Mouse (Mus musculus) activated CD4-positive, CD25-positive, alpha-beta regulatory T cell, adult 4 months (primary cell): ENCODE data around the gene Krt25. TPM values are rescaled to one million over a fixed set of nuclear protein-coding genes. Genes with fewer than 3 reads are reported as not detected.

Source experiments
- ATAC-seq: one replicate; pipeline ENCODE4 v1.8.0; 2017
- polyA plus RNA-seq, 2 experiments: library from polyadenylated mRNA; unstranded; fragments of 100-300 nt; shearing (Covaris generic); gene quantifications; one replicate each; pipeline ENCODE4 v1.2.1; 2017

Krt25 gene
- not detected for polyA plus RNA-seq

GRCm38 (mm10) chr11:99322851-99323250, at the start of gene Krt25:
TSS of gene Krt25 (minus strand) at chr11:99322951.
- no peak for ATAC-seq

- ATAC-seq: no peak
Measured at GRCm38 (mm10) chr11:99369853-99370451, 47.2 kb upstream of the Krt25 start.

GRCm38 (mm10) chr11:99369229-99369628, 46.5 kb upstream of the Krt25 start:
- no peak for ATAC-seq

GRCm38 (mm10) chr11:99366791-99367190, 44.0 kb upstream of the Krt25 start:
- ATAC-seq: no peak

- no peak for ATAC-seq
Measured at GRCm38 (mm10) chr11:99364412-99364811, 41.7 kb upstream of the Krt25 start.

- no peak for ATAC-seq
Measured at GRCm38 (mm10) chr11:99361423-99361822, 38.7 kb upstream of the Krt25 start.

GRCm38 (mm10) chr11:99351004-99351403, 28.3 kb upstream of the Krt25 start, which contains the start of gene Krt27:
TSS of gene Krt27 (minus strand) at chr11:99351104.
- no peak for ATAC-seq

- ATAC-seq: no peak
Measured at GRCm38 (mm10) chr11:99339299-99339847, 16.6 kb upstream of the Krt25 start.

GRCm38 (mm10) chr11:99337866-99338265, 15.1 kb upstream of the Krt25 start, which contains the start of gene Krt26:
TSS of gene Krt26 (minus strand) at chr11:99337966.
- no peak for ATAC-seq

GRCm38 (mm10) chr11:99333426-99333825, 10.7 kb upstream of the Krt25 start:
- ATAC-seq: no peak

- ATAC-seq: no peak
Measured at GRCm38 (mm10) chr11:99329655-99330054, 6.9 kb upstream of the Krt25 start.

- no peak for ATAC-seq
Measured at GRCm38 (mm10) chr11:99321094-99321493, 1.7 kb downstream of the Krt25 start.

- ATAC-seq: no peak
Measured at GRCm38 (mm10) chr11:99319127-99319526, 3.6 kb downstream of the Krt25 start.

- no peak for ATAC-seq
Measured at GRCm38 (mm10) chr11:99316543-99316942, 6.2 kb downstream of the Krt25 start.

- ATAC-seq: no peak
Measured at GRCm38 (mm10) chr11:99314594-99314993, 8.2 kb downstream of the Krt25 start.

GRCm38 (mm10) chr11:99310882-99311281, 11.9 kb downstream of the Krt25 start:
- ATAC-seq: no peak

- peak; percentile 57 for ATAC-seq
Measured at GRCm38 (mm10) chr11:99307579-99307978, 15.2 kb downstream of the Krt25 start.

GRCm38 (mm10) chr11:99295039-99295438, 27.7 kb downstream of the Krt25 start:
- ATAC-seq: no peak

- ATAC-seq: no peak
Measured at GRCm38 (mm10) chr11:99292846-99293245, 29.9 kb downstream of the Krt25 start.

- no peak for ATAC-seq
Measured at GRCm38 (mm10) chr11:99284833-99285312, 37.9 kb downstream of the Krt25 start, which contains the start of gene Krt24. TSS of gene Krt24 (minus strand) at chr11:99285262.

- no peak for ATAC-seq
Measured at GRCm38 (mm10) chr11:99284011-99284410, 38.7 kb downstream of the Krt25 start.

GRCm38 (mm10) chr11:99283334-99283733, 39.4 kb downstream of the Krt25 start:
- peak; percentile 54 for ATAC-seq

- ATAC-seq: no peak
Measured at GRCm38 (mm10) chr11:99281116-99281515, 41.6 kb downstream of the Krt25 start.

GRCm38 (mm10) chr11:99279986-99280385, 42.8 kb downstream of the Krt25 start:
- ATAC-seq: no peak
